Mouse (Mus musculus) myocyte (in vitro differentiated cells): ENCODE measurements around the gene Rbm15.
A peak's percentile ranks its signal among the peaks of the same experiment; 100 is the strongest.

Experiments used
- CEBPB ChIP-seq: IDR thresholded peaks from 2 replicates; pipeline ENCODE4 v1.6.1; 2011; ENCODE audit warnings: mild to moderate bottlenecking, moderate library complexity; ENCODE audit not compliant: poor library complexity, insufficient read depth, severe bottlenecking
- E2F4 ChIP-seq: IDR thresholded peaks from one replicate; pipeline ENCODE4 v1.6.1; 2011; ENCODE audit warnings: mild to moderate bottlenecking, control low read depth, moderate library complexity; ENCODE audit not compliant: insufficient read depth
- MAX ChIP-seq: IDR thresholded peaks from one replicate; pipeline ENCODE4 v1.6.1; 2011; ENCODE audit warnings: low read depth, mild to moderate bottlenecking, control low read depth
- MYOD1 ChIP-seq, 3 experiments: IDR thresholded peaks; one replicate each; pipeline ENCODE4 v1.6.1; 2011; ENCODE audit warnings: control low read depth in 2 of 3, low read depth in 2 of 3, mild to moderate bottlenecking in 2 of 3, moderate library complexity in 1 of 3; ENCODE audit not compliant: insufficient read length in 2 of 3, control insufficient read depth in 1 of 3
- POLR2A ChIP-seq: IDR thresholded peaks from one replicate; pipeline ENCODE4 v1.6.1; 2011; ENCODE audit warnings: low read depth, mild to moderate bottlenecking, control low read depth, moderate library complexity; ENCODE audit not compliant: insufficient read length
- POLR2AphosphoS2 ChIP-seq: IDR thresholded peaks from one replicate; pipeline ENCODE4 v1.6.1; 2011; ENCODE audit warnings: low read depth, control low read depth; ENCODE audit not compliant: insufficient read length
- REST ChIP-seq: IDR thresholded peaks from one replicate; pipeline ENCODE4 v1.6.1; 2011; ENCODE audit warnings: mild to moderate bottlenecking, control low read depth, moderate library complexity; ENCODE audit not compliant: insufficient read depth, insufficient read length
- USF1 ChIP-seq: IDR thresholded peaks from one replicate; pipeline ENCODE4 v1.6.1; 2011; ENCODE audit warnings: low read depth, mild to moderate bottlenecking, control low read depth, moderate library complexity

- no peak for TF ChIP-seq REST
- no peak for TF ChIP-seq MAX
- peak; percentile 48 for TF ChIP-seq POLR2A
- no peak for TF ChIP-seq E2F4
- no peak for TF ChIP-seq MYOD1 (IDR thresholded peaks at IDR 0.05; ENCODE audit: control insufficient read depth in 1 of 3, insufficient read length in 2 of 3, low read depth in 2 of 3)
- TF ChIP-seq USF1: peak; percentile 95
- TF ChIP-seq POLR2AphosphoS2: peak; percentile 41
- TF ChIP-seq CEBPB: no peak
Measured at GRCm38 (mm10) chr3:107278479-107279269, 54.8 kb downstream of the Rbm15 start, which contains the start of gene Lamtor5.
